Mouse (Mus musculus) megakaryocyte, embryonic 14.5 days (primary cell): Measurements from ENCODE around the gene Sbf1.

Source experiments
- FLI1 ChIP-seq: IDR thresholded peaks from 2 replicates; pipeline ENCODE4 v1.6.1; 2012; ENCODE audit warnings: low read length, inconsistent platforms, mixed read lengths
- GATA1 ChIP-seq: IDR thresholded peaks from 3 replicates; pipeline ENCODE4 v1.6.1; 2012; ENCODE audit warnings: mixed read lengths, low read length, inconsistent platforms, borderline replicate concordance

GRCm38 (mm10) chr15:89300180-89300579 lies 14.9 kb downstream of the Sbf1 start:
- no peak for TF ChIP-seq GATA1
- no peak for TF ChIP-seq FLI1
